Mouse (Mus musculus) bone marrow macrophage, adult 2 months (primary cell): ENCODE results near the gene Hltf.

ENCODE experiments used
- CTCF ChIP-seq: IDR thresholded peaks from 2 replicates; pipeline ENCODE4 v1.5.1; 2012; ENCODE audit warnings: low read depth, mild to moderate bottlenecking, low read length, moderate library complexity
- POLR2A ChIP-seq: IDR thresholded peaks from 2 replicates; pipeline ENCODE4 v1.6.1; 2012; ENCODE audit warnings: mild to moderate bottlenecking, low read depth, low read length, borderline replicate concordance

GRCm38 (mm10) chr3:20104318-20104717 lies 46.7 kb downstream of the Hltf start:
- TF ChIP-seq CTCF (no peak), POLR2A (no peak)
